Mouse (Mus musculus): ENCODE data around the gene Aacs.
"Not testable (repeated sequence)": the region's sequence is repeated elsewhere in the genome, so short reads cannot be mapped to it uniquely, and the experiment has no call there.

The Aacs gene

GRCm38 (mm10) chr5:125475601-125476285 lies at the start of gene Aacs:
Aacs (plus strand) TSS chr5:125475814.
- peak; percentile 97 for DNase-seq (ENCODE audit: low spot score)

- DNase-seq (ENCODE audit: low spot score): no peak
These were observed 49.3 kb upstream of the Aacs start for GRCm38 (mm10) chr5:125426343-125426742.

DNA sequence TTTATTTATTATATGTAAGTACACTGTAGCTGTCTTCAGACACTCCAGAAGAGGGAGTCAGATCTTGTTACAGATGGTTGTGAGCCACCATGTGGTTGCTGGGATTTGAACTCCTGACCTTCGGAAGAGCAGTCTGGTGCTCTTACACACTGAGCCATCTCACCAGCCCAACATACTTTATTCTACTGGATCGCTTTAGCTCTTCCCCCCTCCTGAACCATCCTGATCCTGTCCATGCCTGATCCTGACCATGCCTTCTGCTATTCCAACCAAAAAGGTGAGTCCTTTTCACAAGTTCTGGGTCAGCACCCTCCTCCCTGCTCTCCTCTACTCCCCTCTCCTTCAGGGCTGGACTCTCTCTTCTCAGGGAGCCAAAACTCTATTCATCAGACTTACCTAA lies 43.3 kb upstream of the Aacs start:
- not testable (repeated sequence) for DNase-seq (ENCODE audit: low spot score)

- DNase-seq (ENCODE audit: low spot score): peak; percentile 97
These were observed 41.7 kb upstream of the Aacs start, which contains the start of gene Dhx37 for GRCm38 (mm10) chr5:125433793-125434337. Dhx37 (minus strand) TSS chr5:125434121.

GRCm38 (mm10) chr5:125434347-125434746 lies 41.3 kb upstream of the Aacs start:
- not testable (repeated sequence) for DNase-seq (ENCODE audit: low spot score)

DNA sequence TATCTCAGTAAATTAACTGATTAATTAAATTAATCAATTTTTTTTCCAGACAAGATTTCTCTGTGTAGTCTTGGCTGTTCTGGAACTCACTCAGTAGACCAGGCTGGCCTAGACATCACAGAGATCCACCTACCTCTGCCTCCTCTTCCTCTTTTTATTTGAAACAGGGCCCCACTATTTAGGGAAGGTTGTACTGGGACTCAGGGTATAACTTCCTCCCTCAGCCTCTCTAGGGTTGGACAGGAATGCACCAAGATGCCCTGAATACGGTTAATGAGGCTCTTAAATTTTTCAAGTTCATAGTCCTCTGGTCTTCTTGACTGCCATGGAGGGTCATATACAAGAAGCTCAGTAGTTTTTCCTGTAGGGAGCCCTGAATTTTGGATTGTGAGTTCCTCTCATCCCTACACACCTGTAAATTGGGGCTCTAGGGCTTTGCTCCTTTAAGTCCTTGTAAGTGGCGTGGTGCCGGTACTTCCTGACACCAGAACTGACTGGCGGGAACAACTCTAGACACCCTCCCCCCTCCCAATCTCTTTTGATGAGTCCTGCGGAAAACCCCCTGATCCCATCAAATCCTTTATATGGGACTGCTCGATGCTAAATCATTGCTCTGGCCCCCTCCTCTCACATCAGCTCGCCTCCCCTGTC lies 34.9 kb upstream of the Aacs start:
- DNase-seq (ENCODE audit: low spot score): peak; percentile 22

DNA sequence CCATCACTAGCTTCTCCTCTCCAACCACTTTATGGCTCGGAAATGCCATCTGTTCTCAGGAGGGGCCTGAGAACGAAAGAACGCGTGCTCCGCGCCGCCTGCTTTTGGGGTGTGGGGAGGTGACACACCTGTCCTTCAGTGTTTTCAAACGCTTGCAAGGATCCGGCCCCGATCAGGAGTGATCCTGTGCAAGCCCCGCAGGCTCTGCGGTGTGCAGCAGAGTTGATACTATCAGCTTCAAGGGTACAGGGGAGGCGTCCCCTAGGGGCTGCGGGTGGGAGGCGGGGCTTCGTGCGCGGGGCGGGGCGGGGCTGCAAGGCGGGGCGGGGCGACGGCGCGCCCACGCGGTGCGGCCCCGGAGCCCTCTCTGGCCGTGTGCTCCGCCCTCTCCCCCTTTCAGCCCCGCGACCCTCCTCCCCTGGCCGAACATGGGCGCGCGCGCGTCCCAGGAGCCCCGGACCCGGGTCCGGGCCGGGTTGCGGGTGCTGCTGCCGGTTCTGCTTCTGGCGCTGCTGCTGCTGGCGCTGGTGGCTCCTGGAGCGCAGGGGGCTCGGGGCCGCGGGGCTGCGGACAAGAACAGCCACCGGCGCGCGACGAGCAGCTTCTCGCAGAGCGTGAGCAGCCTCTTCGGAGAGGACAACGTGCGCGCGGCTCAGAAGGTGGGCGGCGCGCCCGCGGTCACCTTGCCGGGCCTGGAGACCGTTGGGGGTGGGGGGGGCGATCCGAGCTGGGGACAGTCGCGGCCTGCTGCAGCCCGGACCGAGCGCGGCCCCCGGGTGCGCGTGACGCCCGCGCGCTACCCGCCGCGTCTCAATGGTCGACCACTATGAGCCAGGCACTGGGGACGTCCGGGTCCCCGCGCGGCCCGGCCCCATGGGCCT lies 34.1 kb upstream of the Aacs start, which contains the start of gene Bri3bp:
TSS of gene Bri3bp (plus strand) at position 335 of the 881 bp plus-strand sequence.
- DNase-seq (ENCODE audit: low spot score): peak; percentile 78

GRCm38 (mm10) chr5:125442136-125442995 lies 33.2 kb upstream of the Aacs start:
- DNase-seq (ENCODE audit: low spot score): peak; percentile 17

DNA sequence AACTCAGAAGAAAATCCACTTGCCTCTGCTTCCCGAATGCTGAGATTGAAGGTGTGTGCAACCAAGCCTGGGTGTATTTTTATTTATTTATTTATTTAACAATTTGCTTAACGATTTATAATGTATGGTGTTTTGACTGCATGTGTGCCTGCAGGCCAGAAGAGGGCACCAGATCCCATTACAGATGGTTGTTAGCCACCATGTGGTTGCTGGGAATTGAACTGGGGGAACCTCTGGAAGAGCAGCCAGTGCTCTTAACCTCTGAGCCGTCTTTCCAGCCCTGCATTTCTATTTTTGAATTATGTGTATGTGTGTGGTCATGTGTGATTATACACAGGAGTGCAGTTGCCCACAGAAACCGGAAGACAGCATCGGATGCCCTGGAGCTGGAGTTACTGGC lies 32.3 kb upstream of the Aacs start:
- no peak for DNase-seq (ENCODE audit: low spot score)

DNA sequence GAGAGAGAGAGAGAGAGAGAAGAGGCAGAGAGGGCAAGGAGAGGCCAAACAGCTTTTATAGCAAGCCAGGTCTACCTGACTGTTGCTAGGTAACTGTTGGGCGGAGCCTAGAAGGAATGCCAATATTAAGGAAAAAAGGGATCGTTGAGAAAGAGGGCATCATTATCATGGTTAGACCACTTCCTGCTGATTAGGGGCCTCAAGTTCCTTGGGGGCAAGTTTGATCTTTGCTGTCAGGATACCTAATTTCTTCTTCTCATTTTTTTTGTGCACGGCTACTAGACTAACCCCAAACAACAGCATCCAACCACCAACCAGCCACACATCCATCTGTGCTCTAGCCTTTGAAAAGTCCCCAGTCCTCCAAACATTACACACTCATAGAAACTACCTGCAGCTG lies 31.7 kb upstream of the Aacs start:
- DNase-seq (ENCODE audit: low spot score): no peak

GRCm38 (mm10) chr5:125444554-125444953 lies 31.1 kb upstream of the Aacs start:
- no peak for DNase-seq (ENCODE audit: low spot score)

DNA sequence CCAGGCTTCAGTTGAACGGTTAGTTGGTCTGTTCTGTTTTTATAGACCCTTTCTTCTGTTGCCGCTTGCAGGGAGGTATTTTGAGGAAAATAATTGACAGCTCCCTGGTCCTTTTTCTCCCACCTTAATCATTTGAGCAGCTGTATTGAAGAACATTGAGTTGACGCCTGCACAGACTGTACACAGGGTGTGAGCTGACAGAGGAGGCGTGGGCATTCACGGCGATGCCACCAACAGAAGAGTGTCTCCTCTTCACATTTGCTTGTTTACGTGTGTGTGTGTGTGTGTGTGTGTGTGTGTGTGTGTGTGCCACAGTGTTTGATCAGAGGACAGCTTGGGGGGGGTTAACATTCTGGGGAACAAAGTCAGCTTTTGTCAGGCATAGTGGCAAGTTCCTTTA lies 29.3 kb upstream of the Aacs start:
- no peak for DNase-seq (ENCODE audit: low spot score)

- peak; percentile 21 for DNase-seq (ENCODE audit: low spot score)
These were observed 27.6 kb upstream of the Aacs start for GRCm38 (mm10) chr5:125448026-125448425.

GRCm38 (mm10) chr5:125448631-125449030 lies 27.0 kb upstream of the Aacs start:
- no peak for DNase-seq (ENCODE audit: low spot score)

GRCm38 (mm10) chr5:125449306-125449705 lies 26.3 kb upstream of the Aacs start:
- DNase-seq (ENCODE audit: low spot score): no peak

DNA sequence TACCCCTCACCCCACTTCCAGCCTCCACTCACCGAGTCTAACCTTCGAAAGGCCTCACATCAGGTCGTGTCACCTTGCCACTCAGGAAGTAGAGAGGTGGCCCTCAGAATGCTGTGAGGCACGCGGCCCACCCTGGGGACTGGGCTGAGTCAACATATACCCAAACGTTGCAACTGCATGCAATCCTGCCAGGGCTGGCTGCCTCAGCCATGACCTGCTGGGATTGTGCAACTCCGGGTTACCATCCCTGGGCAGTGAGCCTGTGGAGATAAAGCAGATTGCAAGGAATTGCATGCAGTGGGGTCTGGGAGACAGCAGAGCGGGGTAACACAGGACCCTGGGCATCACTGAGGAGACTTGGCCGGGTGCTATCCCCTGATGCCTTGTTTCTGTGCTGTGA lies 23.0 kb upstream of the Aacs start:
- DNase-seq (ENCODE audit: low spot score): peak; percentile 71

- DNase-seq (ENCODE audit: low spot score): no peak
These were observed 19.5 kb upstream of the Aacs start for GRCm38 (mm10) chr5:125456100-125456499.

DNA sequence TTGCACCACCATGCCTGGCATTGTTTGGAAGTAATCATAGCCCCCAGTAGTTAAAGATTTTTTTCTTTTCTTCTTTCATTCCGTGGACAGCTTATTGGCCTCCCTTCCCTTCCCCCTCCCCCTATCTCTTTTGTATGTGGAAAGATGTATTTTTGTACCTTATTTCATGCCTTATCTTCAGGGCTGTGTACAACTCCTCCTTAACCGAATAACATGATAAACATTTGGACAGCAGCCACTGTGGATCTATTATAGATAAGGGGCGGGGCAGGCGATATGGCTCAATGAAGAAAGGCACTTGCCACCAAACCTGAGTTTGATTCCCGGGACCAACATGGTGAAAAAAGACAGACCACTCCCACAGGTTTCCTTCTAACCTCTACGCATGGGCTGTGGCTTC lies 18.1 kb upstream of the Aacs start:
- DNase-seq (ENCODE audit: low spot score): no peak

DNA sequence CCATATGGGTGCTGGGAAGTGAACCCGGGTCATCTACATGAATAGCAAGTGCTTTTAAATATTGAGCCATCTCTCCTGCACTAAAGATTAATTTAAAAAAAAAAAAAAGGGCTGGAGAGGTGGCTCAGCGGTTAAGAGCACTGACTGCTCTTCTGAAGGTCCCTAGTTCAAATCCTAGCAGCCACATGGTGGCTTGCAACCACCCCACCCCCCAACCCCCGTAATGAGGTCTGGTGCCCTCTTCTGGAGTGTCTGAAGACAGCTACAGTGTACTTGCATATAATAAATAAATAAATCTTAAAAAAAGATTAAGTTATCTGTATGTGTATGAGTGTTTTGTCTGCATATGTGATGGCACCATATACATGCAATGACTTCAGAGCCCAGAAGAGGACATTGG lies 15.0 kb upstream of the Aacs start:
- DNase-seq (ENCODE audit: low spot score): no peak

GRCm38 (mm10) chr5:125461868-125462445 lies 13.7 kb upstream of the Aacs start:
- DNase-seq (ENCODE audit: low spot score): no peak

DNA sequence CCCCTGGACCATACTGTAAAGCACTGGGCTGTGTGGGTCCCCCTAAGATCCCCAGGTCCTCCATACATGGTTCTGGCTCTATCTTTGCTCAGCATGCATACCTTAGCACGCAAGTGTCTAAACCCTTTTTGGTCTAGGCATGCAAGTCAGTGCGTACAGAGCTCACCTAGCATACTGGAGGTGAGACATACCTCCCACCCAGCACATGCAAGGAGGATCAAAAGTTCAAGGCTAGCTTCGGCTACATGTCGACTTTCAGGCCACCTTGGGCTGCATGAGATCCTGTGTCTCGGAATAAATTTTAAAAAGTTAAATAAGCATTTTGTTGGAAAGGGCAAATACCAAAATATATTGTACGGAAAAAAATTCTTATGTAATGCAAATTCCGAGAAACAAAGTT lies 10.4 kb upstream of the Aacs start:
- no peak for DNase-seq (ENCODE audit: low spot score)
